Mouse (Mus musculus): ENCODE data around the gene Mgat4d. TPM values are rescaled to one million over a fixed set of nuclear protein-coding genes. Genes with fewer than 3 reads are reported as not detected.
"Not testable (repeated sequence)": the region's sequence is repeated elsewhere in the genome, so short reads cannot be mapped to it uniquely, and the experiment has no call there.

Gene Mgat4d
- total RNA-seq (2015) = not detected in 2 replicates
- total RNA-seq (2017) = not detected in 2 replicates

DNA sequence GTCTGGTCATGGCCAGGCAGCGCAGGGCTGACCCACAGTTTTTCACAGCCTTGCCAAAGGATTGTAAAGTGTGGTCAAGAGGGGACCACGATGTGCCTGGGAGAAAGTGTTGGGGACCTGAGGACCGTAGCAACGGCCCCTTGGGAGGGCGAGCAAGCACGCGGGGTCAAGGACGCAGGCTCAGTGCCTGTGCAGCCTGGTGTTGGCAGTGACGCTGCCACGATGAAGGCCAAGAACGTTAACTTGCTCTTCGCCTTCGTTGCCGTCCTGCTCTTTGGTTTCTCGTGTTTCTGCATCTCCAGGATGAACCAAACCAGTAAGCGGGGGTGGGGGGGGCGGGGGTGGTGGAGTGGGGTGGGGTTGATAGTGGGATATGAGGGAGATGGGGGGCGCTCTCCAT is at the start of gene Mgat4d:
Mgat4d (plus strand) TSS at position 209 of the 400 bp plus-strand sequence.
- no peak for ATAC-seq (replicated peaks; ENCODE audit: poor library complexity)

DNA sequence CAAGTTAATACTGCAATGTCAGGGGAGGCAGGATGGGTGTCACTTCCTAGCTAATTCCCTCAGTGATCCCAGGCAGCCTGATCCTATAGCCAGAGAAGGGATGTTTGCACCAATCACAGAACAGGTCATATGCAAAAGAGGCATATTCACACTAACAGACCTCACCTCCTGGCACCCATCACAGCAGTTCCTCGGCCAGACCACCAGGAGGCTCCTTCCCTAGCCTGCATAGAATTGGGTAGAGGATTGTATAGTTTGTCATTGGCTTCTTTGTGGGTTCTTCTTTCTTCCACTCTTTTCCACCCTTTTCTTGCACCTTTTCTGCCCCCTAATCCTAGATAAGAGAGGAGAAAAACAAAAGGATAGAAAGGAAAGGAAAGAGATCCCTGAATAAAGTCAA is 48.1 kb upstream of the Mgat4d start:
- ATAC-seq (replicated peaks; ENCODE audit: poor library complexity) = peak; percentile 80

- no peak for ATAC-seq (replicated peaks; ENCODE audit: poor library complexity)
Observed at GRCm38 (mm10) chr8:83304946-83305345, 43.3 kb upstream of the Mgat4d start.

DNA sequence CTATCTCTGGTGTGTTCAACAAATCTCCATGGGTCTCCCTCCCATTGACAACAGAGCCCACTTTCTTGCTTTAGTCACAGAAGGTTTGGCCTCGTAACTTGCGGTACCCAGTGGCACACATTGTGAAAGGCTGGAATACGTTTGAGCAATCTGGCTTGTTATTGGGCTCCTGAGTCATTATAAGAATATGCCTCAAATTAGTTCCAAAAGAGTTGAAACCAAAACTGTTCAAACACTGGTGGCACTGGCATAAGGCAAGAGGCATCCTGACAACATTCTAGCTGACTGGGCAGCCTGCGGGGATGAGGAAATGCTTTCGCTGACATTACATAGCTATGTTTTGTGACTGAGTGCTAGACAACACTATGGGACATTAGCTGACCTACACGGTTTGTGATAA is 38.4 kb upstream of the Mgat4d start:
- no peak for ATAC-seq (replicated peaks; ENCODE audit: poor library complexity)

DNA sequence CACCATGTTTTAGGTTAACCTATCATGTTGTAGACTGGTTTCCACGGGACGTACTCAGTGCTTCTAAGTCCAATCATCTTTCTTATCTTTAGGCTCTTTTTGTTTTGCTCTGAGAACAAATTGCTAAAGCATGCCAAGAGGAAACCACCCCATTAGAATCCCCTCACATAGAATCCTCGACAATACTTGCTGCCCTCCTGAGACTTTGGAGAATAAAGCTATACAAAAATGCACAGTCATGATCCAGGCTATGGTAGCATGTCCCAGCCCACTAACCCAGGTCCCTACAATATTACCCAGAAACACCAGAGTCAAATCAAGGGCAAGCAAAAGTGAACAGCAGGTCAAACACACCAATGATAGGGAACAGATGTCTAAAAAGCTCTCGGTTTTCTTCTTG is 33.2 kb upstream of the Mgat4d start:
- ATAC-seq (replicated peaks; ENCODE audit: poor library complexity) = not testable (repeated sequence)

DNA sequence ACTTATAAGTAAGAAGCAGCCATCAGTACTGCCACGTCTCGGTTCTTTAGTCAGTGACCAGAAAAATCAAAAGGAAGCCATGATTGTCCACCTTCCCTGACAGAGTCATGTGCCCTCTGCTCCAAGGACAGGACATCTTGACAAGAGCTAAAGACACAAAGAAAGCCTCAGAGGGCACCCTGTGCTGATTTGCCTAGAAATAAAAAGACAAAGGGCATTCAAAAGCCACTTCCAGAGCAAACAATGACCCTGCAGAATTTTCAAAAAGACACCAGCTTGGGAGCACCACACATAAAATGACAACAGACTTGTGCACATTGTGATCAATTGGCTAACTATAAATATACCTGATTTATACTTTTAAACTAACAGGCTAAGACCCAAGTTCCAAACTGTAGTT is 32.6 kb upstream of the Mgat4d start:
- ATAC-seq (replicated peaks; ENCODE audit: poor library complexity) = no peak

DNA sequence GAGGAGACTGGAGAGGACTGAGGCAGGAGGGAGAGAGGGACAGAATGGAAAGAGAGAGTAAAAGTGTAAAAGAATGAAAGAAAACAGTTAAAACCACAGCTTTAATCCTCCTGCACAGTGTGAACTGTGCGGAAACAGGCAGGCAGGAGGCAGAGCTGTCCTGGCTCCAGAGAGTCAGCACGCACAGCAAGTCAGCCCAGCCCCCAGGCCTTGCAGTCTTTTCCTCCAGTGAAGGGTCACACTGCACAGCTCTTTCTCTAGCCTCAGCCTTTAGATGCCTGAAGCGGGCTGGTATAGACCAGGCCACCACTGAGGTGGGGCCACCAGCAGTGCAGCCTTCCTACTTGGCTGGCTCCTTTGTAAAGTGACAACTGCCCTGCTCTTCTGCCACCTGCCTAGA is 27.7 kb upstream of the Mgat4d start:
- no peak for ATAC-seq (replicated peaks; ENCODE audit: poor library complexity)

- no peak for ATAC-seq (replicated peaks; ENCODE audit: poor library complexity)
Observed at GRCm38 (mm10) chr8:83322374-83322773, 25.9 kb upstream of the Mgat4d start.

DNA sequence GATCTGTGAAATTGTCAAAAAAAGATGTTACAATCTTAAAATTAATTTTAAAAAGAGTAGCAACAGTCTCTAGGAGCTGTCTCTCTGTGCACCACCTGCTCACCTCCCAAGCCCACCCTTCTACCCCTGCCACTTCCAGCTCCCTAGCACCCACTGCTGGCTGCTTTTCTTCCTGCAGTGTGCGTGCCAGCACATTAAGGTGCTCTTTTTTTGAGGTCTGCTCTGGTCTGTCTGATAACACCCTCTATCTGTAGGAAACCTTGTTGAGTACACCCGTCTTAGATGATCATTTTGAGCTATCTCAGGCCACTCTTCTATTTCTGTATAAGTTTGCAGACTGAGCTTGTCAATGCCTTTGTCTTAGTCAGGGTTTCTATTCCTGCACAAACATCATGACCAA is 25.2 kb upstream of the Mgat4d start:
- peak; percentile 75 for ATAC-seq (replicated peaks; ENCODE audit: poor library complexity)

DNA sequence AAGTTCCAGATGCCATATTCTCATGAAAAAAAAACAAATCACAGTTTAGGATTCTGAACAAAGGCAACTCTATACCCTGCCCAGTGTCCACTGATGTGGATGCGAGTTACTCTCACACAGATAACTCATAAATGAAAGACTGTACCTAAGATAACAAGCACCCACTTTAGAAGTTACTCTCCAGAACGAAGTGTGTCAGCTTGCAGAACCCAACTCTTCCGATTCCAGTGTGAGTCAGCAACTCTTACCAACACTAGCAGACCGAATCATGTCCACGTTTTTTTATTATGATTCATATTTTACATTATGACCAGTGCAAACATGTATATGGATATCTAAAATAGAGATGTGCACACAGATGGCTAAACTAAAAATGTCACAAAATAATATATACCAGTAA is 20.4 kb upstream of the Mgat4d start:
- no peak for ATAC-seq (replicated peaks; ENCODE audit: poor library complexity)

DNA sequence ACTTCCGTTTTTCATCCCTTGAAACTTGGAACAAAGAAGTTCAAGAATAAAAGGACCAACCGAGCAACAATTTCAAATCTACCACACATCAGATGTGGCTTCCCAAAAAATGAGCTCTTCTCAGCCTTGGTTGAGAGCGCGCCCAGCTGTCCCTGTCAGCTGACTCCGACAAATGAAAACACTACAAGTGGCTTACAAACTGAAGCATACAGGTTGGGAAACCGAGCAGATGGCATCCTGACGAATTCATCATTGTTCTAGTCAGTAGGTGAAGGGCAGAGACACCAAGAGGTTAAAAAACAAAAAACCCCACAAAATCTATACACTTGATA is 16.7 kb upstream of the Mgat4d start:
- ATAC-seq (replicated peaks; ENCODE audit: poor library complexity) = peak; percentile 35

DNA sequence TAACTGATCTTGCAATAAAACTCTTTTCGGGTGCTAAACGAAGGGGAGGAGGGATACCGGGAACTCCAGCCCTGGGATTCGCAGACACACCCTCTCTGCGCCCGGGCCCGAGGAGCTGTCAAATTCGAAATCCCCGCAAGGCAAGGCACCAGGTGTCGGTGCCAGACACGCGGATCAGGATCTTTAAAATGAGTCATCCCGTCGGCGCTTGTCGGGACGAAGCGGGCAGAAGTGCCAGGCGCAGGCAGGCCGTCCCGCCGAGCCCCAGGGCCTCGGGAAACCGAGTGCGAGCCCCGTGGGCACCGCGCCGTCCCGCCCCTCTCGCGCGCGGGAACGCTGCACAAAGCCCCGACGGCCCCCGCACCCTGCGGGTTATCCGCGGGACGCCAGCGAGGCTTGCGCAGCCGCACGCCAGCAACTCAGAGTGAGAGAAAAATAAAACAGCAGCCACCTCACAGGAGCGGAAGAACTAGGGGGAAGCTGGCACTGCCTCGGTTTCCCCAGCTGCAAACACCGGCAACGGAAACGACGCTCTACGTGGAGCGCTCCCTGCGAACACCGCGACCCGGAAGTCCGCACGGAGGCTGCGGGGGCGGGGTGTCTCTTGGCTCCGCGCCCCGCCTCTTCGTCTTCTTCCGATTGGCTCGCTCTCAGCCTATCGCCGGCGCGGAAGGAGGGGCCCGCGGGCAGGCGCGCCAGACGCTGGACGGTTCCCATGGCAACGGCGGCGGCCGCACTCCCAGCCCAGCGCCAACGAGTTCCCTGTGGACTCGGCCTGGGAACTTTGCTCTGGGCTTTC is 16.2 kb upstream of the Mgat4d start, which contains the start of gene Elmod2:
Elmod2 (minus strand) TSS at position 588 of the 799 bp plus-strand sequence.
- ATAC-seq (replicated peaks; ENCODE audit: poor library complexity) = peak; percentile 98

DNA sequence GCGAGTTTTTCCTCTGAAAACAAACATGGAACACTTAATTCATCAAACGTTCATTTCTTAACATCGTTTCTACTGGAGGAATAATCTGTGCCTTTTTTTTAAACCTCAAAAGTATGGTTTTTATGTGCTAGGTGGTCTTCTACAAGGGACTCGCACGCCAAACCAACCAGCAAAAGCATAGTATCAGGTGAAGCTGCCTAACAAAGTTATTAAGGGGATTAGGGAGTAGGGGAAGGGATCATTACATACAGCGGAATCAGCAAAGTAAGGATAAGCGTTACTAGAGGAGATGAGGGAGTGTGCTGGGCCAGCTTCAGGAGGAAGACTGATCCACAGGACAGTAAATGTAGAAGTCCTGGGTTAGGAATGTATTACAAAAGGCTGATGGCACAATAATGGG is 15.4 kb upstream of the Mgat4d start:
- ATAC-seq (replicated peaks; ENCODE audit: poor library complexity) = no peak

DNA sequence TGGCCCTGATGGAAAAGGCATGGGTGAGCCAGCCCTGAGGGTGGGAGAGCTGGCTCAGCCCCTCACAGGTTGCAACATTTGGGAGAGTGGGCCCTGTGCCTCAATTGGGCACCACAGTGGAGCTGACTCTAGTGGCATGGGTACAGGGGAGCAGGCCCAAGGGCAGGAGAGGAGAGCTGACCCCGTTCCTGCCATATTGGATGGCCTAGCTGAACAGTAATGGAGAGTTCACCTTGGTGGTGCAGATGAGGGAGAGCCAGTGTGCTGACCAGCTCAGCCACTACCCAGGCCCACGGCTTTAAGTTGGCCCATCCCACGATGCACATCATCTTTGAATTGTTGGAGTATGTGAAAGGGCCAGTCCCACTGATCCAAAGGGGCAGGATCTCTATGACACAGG is 6.2 kb upstream of the Mgat4d start:
- ATAC-seq (replicated peaks; ENCODE audit: poor library complexity) = no peak

DNA sequence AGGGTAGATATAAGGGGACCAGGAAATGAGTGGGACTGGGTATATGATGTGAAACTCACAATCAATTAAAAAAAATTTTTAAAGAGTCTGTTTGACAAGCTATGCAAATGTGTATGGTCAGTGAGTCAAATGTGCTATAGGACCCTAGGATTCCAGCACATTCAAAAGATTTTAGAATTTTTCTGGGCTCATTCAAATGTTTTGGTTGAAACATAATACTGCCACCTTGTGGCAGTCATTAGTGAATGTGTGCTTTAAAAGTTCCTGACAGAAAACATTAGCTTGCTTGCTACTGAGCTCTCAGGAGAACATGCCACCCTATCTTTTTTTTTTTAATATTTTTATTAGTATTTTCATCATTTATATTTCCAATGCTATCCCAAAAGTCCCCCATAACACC is 5.6 kb upstream of the Mgat4d start:
- ATAC-seq (replicated peaks; ENCODE audit: poor library complexity) = no peak

GRCm38 (mm10) chr8:83351315-83351714 is 3.0 kb downstream of the Mgat4d start:
- peak; percentile 61; the same call in 1 of the 2 replicates for ATAC-seq (replicated peaks; ENCODE audit: poor library complexity)

GRCm38 (mm10) chr8:83363156-83363769 is 15.0 kb downstream of the Mgat4d start:
- no peak for ATAC-seq (replicated peaks; ENCODE audit: poor library complexity)

- no peak for ATAC-seq (replicated peaks; ENCODE audit: poor library complexity)
Observed at GRCm38 (mm10) chr8:83377231-83377630, 29.0 kb downstream of the Mgat4d start.

DNA sequence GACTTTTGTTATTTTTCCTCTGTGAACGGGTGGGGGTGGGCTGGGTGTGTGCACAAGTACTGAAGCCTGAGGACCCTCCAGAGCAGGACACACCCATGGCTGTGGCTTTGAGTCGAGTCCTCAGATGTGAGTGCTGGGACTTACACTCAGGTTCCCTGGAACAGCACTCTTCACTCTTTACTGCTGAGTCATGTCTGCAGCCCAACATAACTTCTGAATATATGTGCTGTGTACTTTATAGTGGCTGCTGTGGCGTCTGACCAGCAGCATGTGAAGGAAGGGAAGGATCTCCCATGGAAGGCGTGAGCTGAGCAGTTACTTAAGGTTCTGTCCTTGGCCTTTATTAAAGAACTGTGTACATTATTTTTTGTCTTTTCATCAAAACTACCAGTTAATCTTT is 31.9 kb downstream of the Mgat4d start:
- ATAC-seq (replicated peaks; ENCODE audit: poor library complexity) = no peak

GRCm38 (mm10) chr8:83381016-83381415 is 32.7 kb downstream of the Mgat4d start:
- ATAC-seq (replicated peaks; ENCODE audit: poor library complexity) = no peak

DNA sequence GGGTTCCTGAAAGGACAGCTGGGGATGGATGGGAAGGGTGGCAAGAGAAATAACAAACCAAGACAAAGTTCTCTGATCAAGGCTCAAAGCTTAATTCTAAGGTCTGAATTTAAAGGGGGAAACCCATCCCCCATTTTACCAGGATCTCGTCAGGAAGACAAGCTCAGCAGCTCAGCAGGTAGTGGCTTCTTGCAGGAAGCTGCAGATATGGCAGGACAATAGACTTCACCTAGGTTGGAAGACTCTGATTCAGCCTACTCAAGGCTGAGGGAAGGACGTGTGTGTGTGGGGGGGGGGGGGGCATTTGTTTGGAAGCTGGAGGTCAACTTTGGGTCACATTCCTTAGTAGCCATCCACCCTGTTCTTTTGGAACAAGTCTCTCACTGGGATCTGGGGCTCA is 34.6 kb downstream of the Mgat4d start:
- no peak for ATAC-seq (replicated peaks; ENCODE audit: poor library complexity)

DNA sequence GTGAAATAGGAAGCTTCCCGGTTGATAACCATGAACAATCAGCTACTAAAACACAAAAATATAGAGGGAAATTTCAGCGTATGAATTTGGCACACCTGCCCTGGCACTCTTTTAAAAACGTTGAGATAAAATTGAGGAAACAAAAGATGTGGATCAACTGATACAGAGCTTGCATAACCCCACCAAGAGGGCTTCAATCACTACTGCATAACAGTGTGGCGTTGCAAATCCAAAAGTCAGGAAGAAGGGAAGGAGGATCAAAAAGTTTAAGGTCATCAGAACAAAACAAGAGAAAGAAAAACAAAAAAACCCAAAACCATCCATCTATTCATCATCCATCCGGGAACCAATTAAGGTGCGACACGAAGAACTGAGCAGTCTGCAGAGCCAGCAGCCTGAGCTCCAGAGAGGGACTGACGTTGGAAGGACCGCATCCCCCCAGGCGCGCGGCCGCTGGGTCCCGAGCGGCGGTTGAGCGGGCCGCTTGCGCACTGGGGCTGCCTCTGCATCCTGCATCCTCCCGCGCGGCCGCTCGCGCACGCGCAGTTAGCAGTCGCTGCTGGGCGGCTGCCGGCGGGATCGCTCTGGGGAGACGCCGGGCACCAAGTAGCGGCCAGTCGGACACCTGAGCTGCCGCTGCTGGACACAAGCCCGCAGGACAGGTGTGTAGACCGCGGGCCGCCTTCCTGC is 41.2 kb downstream of the Mgat4d start, which contains the start of gene Clgn:
Clgn (plus strand) TSS at position 552 of the 690 bp plus-strand sequence.
- ATAC-seq (replicated peaks; ENCODE audit: poor library complexity) = peak; percentile 79
